Comparison of ENCODE assay signal across 22 mouse cellular contexts in the genomic region with DNA sequence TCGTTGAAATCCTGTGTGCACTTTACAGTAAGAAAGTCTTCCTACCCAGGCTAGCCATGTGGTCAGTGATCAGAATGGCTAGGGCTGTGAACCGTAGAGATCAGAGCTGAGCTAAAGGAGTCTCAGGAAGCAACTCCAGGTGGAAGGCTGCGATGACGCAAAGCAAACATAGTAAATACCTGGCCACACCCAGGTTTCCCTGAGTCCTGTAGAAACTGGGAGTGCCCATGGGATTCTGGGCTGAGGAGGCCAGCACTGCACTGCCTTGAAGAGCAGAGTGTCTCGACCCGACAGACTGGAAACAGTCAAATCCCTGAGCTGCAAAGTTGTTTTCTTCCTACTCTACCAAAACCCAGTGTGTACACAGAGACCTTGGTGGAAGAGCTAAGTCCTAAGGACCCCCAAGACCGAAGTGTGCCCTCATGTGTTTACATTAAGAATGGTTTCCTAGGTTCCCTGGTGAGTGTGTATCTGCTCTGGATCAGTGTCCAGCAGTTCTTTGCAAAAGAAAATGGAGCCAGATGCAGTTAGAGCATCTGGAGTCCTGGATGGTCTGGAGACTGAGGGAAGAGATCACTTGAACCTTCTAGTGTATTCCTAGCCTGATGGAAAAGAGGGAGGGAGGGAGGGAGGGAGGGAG. TPM values are rescaled to one million over a fixed set of nuclear protein-coding genes. Genes with fewer than 3 reads are reported as not detected.
A peak's percentile ranks its signal among the peaks of the same experiment; 100 is the strongest.
DNase-seq lines count a peak whose midpoint lies in the region; ATAC-seq lines count a peak whose summit lies in the region.
"Had no signal": no experiment of that assay in that cellular context is flagged by ENCODE, and none has a peak within 500 bp of the region (broad histone marks: within the 10 kb centered on the region; RNA-seq: fewer than 3 reads in every experiment).

No protein-coding gene starts in this region.

- peak; percentile 83 for ATAC-seq in stomach, embryonic 16.5 days (ENCODE audit: insufficient read depth, low FRiP score)

- H3K9me3 ChIP-seq in limb, embryonic 10.5 days (replicated peaks): no peaks in the 10 kb centered on the region
- no peaks in the 10 kb centered on the region for H3K9me3 ChIP-seq in stomach, embryonic 16.5 days (replicated peaks; ENCODE audit: control insufficient read depth, low read length)
- H3K9me3 ChIP-seq: forebrain, embryonic 10.5 days; hindbrain, embryonic 12.5 days had no signal

- peaks cover 12% of the 10 kb centered on the region for H3K4me1 ChIP-seq in limb, embryonic 10.5 days
- peaks cover 3% of the 10 kb centered on the region; the same call in 1 of the 2 replicates for H3K4me1 ChIP-seq in stomach, embryonic 16.5 days (ENCODE audit: control insufficient read depth, insufficient read depth, low read length)
- H3K4me1 ChIP-seq: hindbrain, embryonic 12.5 days had no signal

- H3K36me3 ChIP-seq in limb, embryonic 10.5 days: no peaks in the 10 kb centered on the region
- no peaks in the 10 kb centered on the region for H3K36me3 ChIP-seq in stomach, embryonic 16.5 days (ENCODE audit: control insufficient read depth, insufficient read depth, low read length)
- H3K36me3 ChIP-seq: forebrain, embryonic 10.5 days; hindbrain, embryonic 12.5 days had no signal

- peak overlapping the region; percentile 10; the same call in 1 of the 2 replicates for H3K27ac ChIP-seq in limb, embryonic 10.5 days
- H3K27ac ChIP-seq in stomach, embryonic 16.5 days (ENCODE audit: low read length): peak overlapping the region; percentile 37; the same call in 1 of the 2 replicates
- H3K27ac ChIP-seq: forebrain, embryonic 10.5 days; hindbrain, embryonic 12.5 days had no signal

- peak; percentile 12 for DNase-seq in lung, postnatal 10 days
- no peak for DNase-seq in lung, postnatal 14 days
- DNase-seq in R1 (ENCODE audit: low read depth, low spot score): peak; percentile 38
- DNase-seq in limb, embryonic 10.5 days (ENCODE audit: low spot score): no peak
- DNase-seq in left cerebral cortex, postnatal 4 days: no peak
- no peak for DNase-seq in heart, adult 8-10 months (ENCODE audit: low spot score)
- no peak for DNase-seq in cerebellum, postnatal 4 days (ENCODE audit: low spot score in 2 of 2)
- DNase-seq: adrenal gland, postnatal 14 days; B cell, adult 2 months; cerebellum, postnatal 25 days; heart, postnatal 10 days; kidney, postnatal 36 days; liver; midbrain, embryonic 14.5 days; right cerebral cortex, postnatal 14 days; thymus, postnatal 25 days had no signal

- no peak overlapping the region for H3K4me3 ChIP-seq in limb, embryonic 10.5 days
- H3K4me3 ChIP-seq in stomach, embryonic 16.5 days (replicated peaks; ENCODE audit: low read length): no peak overlapping the region
- H3K4me3 ChIP-seq: forebrain, embryonic 10.5 days; hindbrain, embryonic 12.5 days; myocyte had no signal

- no peak overlapping the region for H3K9ac ChIP-seq in stomach, embryonic 16.5 days (ENCODE audit: low read length)
- H3K9ac ChIP-seq: hindbrain, embryonic 12.5 days had no signal

- H3K4me2 ChIP-seq in stomach, embryonic 16.5 days (ENCODE audit: low read depth, low read length): no peak overlapping the region
- H3K4me2 ChIP-seq: heart, embryonic 11.5 days; hindbrain, embryonic 12.5 days had no signal

- WGBS in limb, embryonic 10.5 days: 82% methylated on average over 7 of the region's 7 CpGs
- 68% methylated on average over 7 of the region's 7 CpGs for WGBS in stomach, embryonic 16.5 days

- H3K27me3 ChIP-seq in limb, embryonic 10.5 days (ENCODE audit: low read depth, poor library complexity, severe bottlenecking): no peaks in the 10 kb centered on the region
- H3K27me3 ChIP-seq in stomach, embryonic 16.5 days (ENCODE audit: control insufficient read depth, insufficient read depth, low read length): no peaks in the 10 kb centered on the region
- H3K27me3 ChIP-seq: hindbrain, embryonic 12.5 days had no signal

- intact Hi-C loops in left cerebral cortex, postnatal 4 days (cut with DNase I): loop anchor here (2.0 to 5.0 kb wide), 2 partner anchors 193 to 479 kb away; a partner anchor contains a TSS

RNA-seq across cellular contexts. Expression of a gene that starts 41.8 kb away (rescaled TPM):
- not detected in 2 replicates for polyA plus RNA-seq in limb, embryonic 10.5 days (2016; fragmentation: Nextera tagmentation; extraction: Ambion mirVana)
- polyA plus RNA-seq in stomach, embryonic 16.5 days (2015; fragmentation: Nextera tagmentation; extraction: Ambion mirVana): not detected in 2 replicates
- total RNA-seq in left cerebral cortex, postnatal 4 days (2021): under 1 TPM; 0.30 to 0.34 TPM
- under 1 TPM in 3 of 4 experiments, not detected in 1; 0.05 to 0.09 (median 0.09) TPM for total RNA-seq in heart, adult 8-10 months (2022)
- polyA plus RNA-seq: forebrain, embryonic 10.5 days; liver, embryonic 16.5 days; midbrain, embryonic 14.5 days; myocyte had no signal

Comparison
In these comparisons a context has a peak if more than half of its experiments do, and no peak if none do; other contexts are left out.
1. DNase-seq: peak in lung, postnatal 10 days (single experiment) and R1 (single experiment); none in lung, postnatal 14 days (single experiment), limb, embryonic 10.5 days (single experiment), left cerebral cortex, postnatal 4 days (single experiment), heart, adult 8-10 months (single experiment) and cerebellum, postnatal 4 days (0 of 2).